ENCODE assay signal across 9 mouse cellular contexts in genomic region chr8:61247270-61248025, GRCm38 (mm10). TPM values are rescaled to one million over a fixed set of nuclear protein-coding genes. Genes with fewer than 3 reads are reported as not detected.
A peak's percentile ranks its signal among the peaks of the same experiment; 100 is the strongest.
DNase-seq lines count a peak whose midpoint lies in the region; ATAC-seq and TF ChIP-seq lines count a peak whose summit lies in the region.
"Had no signal": no experiment of that assay in that cellular context is flagged by ENCODE, and none has a peak within 500 bp of the region (broad histone marks: within the 10 kb centered on the region; RNA-seq: fewer than 3 reads in every experiment).

No protein-coding gene starts in this region.

- H3K9me3 ChIP-seq in midbrain, embryonic 10.5 days (replicated peaks) = peaks cover 51% of the 10 kb centered on the region
- 0 out of 2 replicates have a peak, but pooled peaks cover 4% of the 10 kb centered on the region for H3K9me3 ChIP-seq in midbrain, postnatal 0 days (ENCODE audit: low read length)
- H3K9me3 ChIP-seq in forebrain, postnatal 0 days (ENCODE audit: low read length) = no peaks in the 10 kb centered on the region
- peaks cover 4% of the 10 kb centered on the region; the same call in 1 of the 2 replicates for H3K9me3 ChIP-seq in hindbrain, postnatal 0 days (ENCODE audit: low read length)
- H3K9me3 ChIP-seq in stomach, embryonic 16.5 days (replicated peaks; ENCODE audit: control insufficient read depth, low read length) = peaks cover 11% of the 10 kb centered on the region

- TF ChIP-seq CTCF in midbrain, postnatal 0 days (IDR thresholded peaks at IDR 0.05) = no peak
- TF ChIP-seq CTCF in forebrain, postnatal 0 days (IDR thresholded peaks at IDR 0.05; ENCODE audit: low read depth) = no peak
- TF ChIP-seq CTCF in hindbrain, postnatal 0 days (IDR thresholded peaks at IDR 0.05; ENCODE audit: low read depth) = no peak

- no peak overlapping the region for H3K4me2 ChIP-seq in midbrain, postnatal 0 days (ENCODE audit: low read depth, low read length, poor library complexity, severe bottlenecking)
- no peak overlapping the region for H3K4me2 ChIP-seq in forebrain, postnatal 0 days (ENCODE audit: low read depth)
- no peak overlapping the region for H3K4me2 ChIP-seq in hindbrain, postnatal 0 days (ENCODE audit: low read depth, low read length)
- no peak overlapping the region for H3K4me2 ChIP-seq in stomach, embryonic 16.5 days (ENCODE audit: low read depth, low read length)

- peaks cover 18% of the 10 kb centered on the region for H3K4me1 ChIP-seq in midbrain, embryonic 10.5 days
- no peaks in the 10 kb centered on the region for H3K4me1 ChIP-seq in midbrain, postnatal 0 days (ENCODE audit: insufficient read depth, low read length)
- no peaks in the 10 kb centered on the region for H3K4me1 ChIP-seq in forebrain, postnatal 0 days (ENCODE audit: insufficient read depth)
- H3K4me1 ChIP-seq in hindbrain, postnatal 0 days (ENCODE audit: insufficient read depth, low read length) = no peaks in the 10 kb centered on the region
- H3K4me1 ChIP-seq in stomach, embryonic 16.5 days (ENCODE audit: control insufficient read depth, insufficient read depth, low read length) = peaks cover 8% of the 10 kb centered on the region

- DNase-seq in midbrain, embryonic 10.5 days (ENCODE audit: low spot score) = peak; percentile 31
- DNase-seq in midbrain, postnatal 0 days (ENCODE audit: low spot score) = no peak
- no peak for DNase-seq in forebrain, postnatal 0 days
- no peak for DNase-seq in hindbrain, postnatal 0 days (ENCODE audit: low spot score)
- DNase-seq in right cerebral cortex, postnatal 14 days = no peak
- no peak for DNase-seq in adrenal gland, postnatal 25 days
- no peak for DNase-seq in cerebellum, postnatal 10 days

- WGBS in midbrain, embryonic 10.5 days = 66% methylated on average over 13 of the region's 13 CpGs
- 43% methylated on average over 13 of the region's 13 CpGs for WGBS in midbrain, postnatal 0 days
- WGBS in forebrain, postnatal 0 days = 33% methylated on average over 13 of the region's 13 CpGs
- 51% methylated on average over 13 of the region's 13 CpGs for WGBS in hindbrain, postnatal 0 days
- WGBS in stomach, embryonic 16.5 days = 60% methylated on average over 13 of the region's 13 CpGs

- H3K4me3 ChIP-seq in midbrain, embryonic 10.5 days = no peak overlapping the region
- H3K4me3 ChIP-seq in midbrain, postnatal 0 days (ENCODE audit: low read depth, low read length) = no peak overlapping the region
- no peak overlapping the region for H3K4me3 ChIP-seq in forebrain, postnatal 0 days (ENCODE audit: low read depth, low read length)
- no peak overlapping the region for H3K4me3 ChIP-seq in hindbrain, postnatal 0 days (ENCODE audit: low read length)
- H3K4me3 ChIP-seq in stomach, embryonic 16.5 days (replicated peaks; ENCODE audit: low read length) = no peak overlapping the region

- peak overlapping the region; percentile 61 for H3K27ac ChIP-seq in midbrain, embryonic 10.5 days (replicated peaks)
- no peak overlapping the region for H3K27ac ChIP-seq in midbrain, postnatal 0 days (ENCODE audit: low read depth, low read length)
- H3K27ac ChIP-seq in forebrain, postnatal 0 days (ENCODE audit: low read depth, low read length) = no peak overlapping the region
- H3K27ac ChIP-seq in hindbrain, postnatal 0 days = 0 out of 2 replicates have a peak overlapping the region, but pooled peaks have one; percentile 21
- peak overlapping the region; percentile 70 for H3K27ac ChIP-seq in stomach, embryonic 16.5 days (ENCODE audit: low read length)

- no peak for ATAC-seq in midbrain, postnatal 0 days (ENCODE audit: low FRiP score)
- peak; percentile 43; the same call in 1 of the 2 replicates for ATAC-seq in forebrain, postnatal 0 days
- ATAC-seq in hindbrain, postnatal 0 days = 0 out of 2 replicates have a peak, but pooled peaks have one; percentile 41
- peak; percentile 73 for ATAC-seq in stomach, embryonic 16.5 days (ENCODE audit: insufficient read depth, low FRiP score)

- no peaks in the 10 kb centered on the region for H3K27me3 ChIP-seq in midbrain, embryonic 10.5 days (ENCODE audit: low read depth, poor library complexity, severe bottlenecking)
- H3K27me3 ChIP-seq in midbrain, postnatal 0 days (ENCODE audit: insufficient read depth, low read length) = no peaks in the 10 kb centered on the region
- H3K27me3 ChIP-seq in forebrain, postnatal 0 days (ENCODE audit: insufficient read depth, low read length) = no peaks in the 10 kb centered on the region
- H3K27me3 ChIP-seq in hindbrain, postnatal 0 days (ENCODE audit: insufficient read depth, low read length) = no peaks in the 10 kb centered on the region
- H3K27me3 ChIP-seq in stomach, embryonic 16.5 days (ENCODE audit: control insufficient read depth, insufficient read depth, low read length) = no peaks in the 10 kb centered on the region

- peaks cover 69% of the 10 kb centered on the region for H3K36me3 ChIP-seq in midbrain, embryonic 10.5 days
- no peaks in the 10 kb centered on the region for H3K36me3 ChIP-seq in midbrain, postnatal 0 days (ENCODE audit: insufficient read depth, low read length)
- no peaks in the 10 kb centered on the region for H3K36me3 ChIP-seq in forebrain, postnatal 0 days (ENCODE audit: insufficient read depth)
- no peaks in the 10 kb centered on the region for H3K36me3 ChIP-seq in hindbrain, postnatal 0 days (ENCODE audit: insufficient read depth, low read length)
- H3K36me3 ChIP-seq in stomach, embryonic 16.5 days (ENCODE audit: control insufficient read depth, insufficient read depth, low read length) = no peaks in the 10 kb centered on the region
- H3K36me3 ChIP-seq: G1E had no signal

- no peak overlapping the region for H3K9ac ChIP-seq in midbrain, postnatal 0 days (replicated peaks; ENCODE audit: low read length, poor library complexity, severe bottlenecking)
- H3K9ac ChIP-seq in forebrain, postnatal 0 days = no peak overlapping the region
- H3K9ac ChIP-seq in hindbrain, postnatal 0 days (replicated peaks; ENCODE audit: low read length) = no peak overlapping the region
- no peak overlapping the region for H3K9ac ChIP-seq in stomach, embryonic 16.5 days (ENCODE audit: low read length)

RNA-seq across cellular contexts. Expression of gene Sh3rf1, which starts 23.8 kb away (rescaled TPM):
- 18.1 and 18.4 TPM in 2 replicates for polyA plus RNA-seq in midbrain, embryonic 10.5 days (2016; fragmentation: Nextera tagmentation; extraction: Ambion mirVana)
- 37.5 and 39.8 TPM in 2 replicates for total RNA-seq in midbrain, postnatal 0 days (2014; rRNA removed)
- polyA plus RNA-seq in midbrain, postnatal 0 days (2015; fragmentation: Nextera tagmentation; extraction: Ambion mirVana) = 23.9 and 24.3 TPM in 2 replicates
- total RNA-seq in forebrain, postnatal 0 days (2014; rRNA removed) = 28.5 and 35.4 TPM in 2 replicates
- 18.3 and 27.3 TPM in 2 replicates for polyA plus RNA-seq in forebrain, postnatal 0 days (2015; fragmentation: Nextera tagmentation; extraction: Ambion mirVana)
- 31.3 and 33.9 TPM in 2 replicates for total RNA-seq in hindbrain, postnatal 0 days (2014; rRNA removed)
- polyA plus RNA-seq in hindbrain, postnatal 0 days (2015; fragmentation: Nextera tagmentation; extraction: Ambion mirVana) = 17.8 and 17.9 TPM in 2 replicates
- 10.2 and 11.0 TPM in 2 replicates for polyA plus RNA-seq in stomach, embryonic 16.5 days (2015; fragmentation: Nextera tagmentation; extraction: Ambion mirVana)
- total RNA-seq in adrenal gland, postnatal 25 days (2021) = 10.6 and 13.0 TPM in 2 replicates

Comparison
In these comparisons a context has a peak if more than half of its experiments do, and no peak if none do; other contexts are left out.
1. H3K27ac ChIP-seq: peak in midbrain, embryonic 10.5 days (single experiment), hindbrain, postnatal 0 days (single experiment) and stomach, embryonic 16.5 days (single experiment); none in midbrain, postnatal 0 days (single experiment) and forebrain, postnatal 0 days (single experiment).